Comparison of ENCODE assay signal across 22 mouse cellular contexts in the genomic region with DNA sequence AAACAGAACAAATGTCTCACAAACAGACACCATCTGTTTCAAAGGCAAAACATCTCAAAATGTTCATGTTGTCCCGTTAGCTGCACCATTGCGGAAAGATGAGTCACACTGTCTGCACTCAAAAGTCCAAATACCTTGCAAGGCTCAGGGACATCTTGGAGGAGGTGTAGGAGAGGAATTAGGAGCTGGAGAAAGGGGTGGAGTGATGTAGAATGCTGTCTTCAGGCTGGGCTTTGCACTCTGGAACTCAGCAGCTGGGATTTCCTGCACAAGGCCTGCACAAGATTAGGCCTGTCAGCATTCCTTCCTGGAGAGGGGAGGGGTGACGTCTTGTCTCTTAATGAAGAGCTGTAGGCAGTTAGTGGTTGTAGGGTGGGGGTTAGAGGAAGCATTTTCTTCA. TPM values are rescaled to one million over a fixed set of nuclear protein-coding genes. Genes with fewer than 3 reads are reported as not detected.
DNase-seq lines count a peak whose midpoint lies in the region; ATAC-seq and TF ChIP-seq lines count a peak whose summit lies in the region.
"Had no signal": no experiment of that assay in that cellular context is flagged by ENCODE, and none has a peak within 500 bp of the region (broad histone marks: within the 10 kb centered on the region; RNA-seq: fewer than 3 reads in every experiment).

No protein-coding gene starts in this region.

- peaks cover 13% of the 10 kb centered on the region; the same call in 1 of the 2 replicates for H3K36me3 ChIP-seq in heart, embryonic 12.5 days
- no peaks in the 10 kb centered on the region; the same call in 1 of the 2 replicates for H3K36me3 ChIP-seq in ES-E14 (ENCODE audit: control insufficient read depth, insufficient read depth, low read length, poor library complexity, severe bottlenecking)
- H3K36me3 ChIP-seq in embryonic facial prominence, embryonic 14.5 days (ENCODE audit: control insufficient read depth, insufficient read depth, low read length), result peaks cover 5% of the 10 kb centered on the region; the same call in 1 of the 2 replicates
- H3K36me3 ChIP-seq in hindbrain, embryonic 14.5 days (replicated peaks; ENCODE audit: control insufficient read depth, insufficient read depth), result no peaks in the 10 kb centered on the region
- H3K36me3 ChIP-seq: midbrain, embryonic 15.5 days; neural tube, embryonic 12.5 days had no signal

- H3K9ac ChIP-seq in heart, embryonic 12.5 days, result no peak overlapping the region
- H3K9ac ChIP-seq in ES-E14 (ENCODE audit: insufficient read depth, low read depth, low read length, poor library complexity, severe bottlenecking), result no peak overlapping the region
- no peak overlapping the region for H3K9ac ChIP-seq in embryonic facial prominence, embryonic 14.5 days (ENCODE audit: low read depth, low read length)
- H3K9ac ChIP-seq in hindbrain, embryonic 14.5 days, result no peak overlapping the region
- H3K9ac ChIP-seq: midbrain, embryonic 15.5 days; neural tube, embryonic 12.5 days had no signal

- H3K9me3 ChIP-seq in heart, embryonic 12.5 days (replicated peaks), result no peaks in the 10 kb centered on the region
- no peaks in the 10 kb centered on the region for H3K9me3 ChIP-seq in ES-E14 (ENCODE audit: control insufficient read depth, insufficient read depth, low read depth, low read length)
- no peaks in the 10 kb centered on the region for H3K9me3 ChIP-seq in embryonic facial prominence, embryonic 14.5 days (ENCODE audit: control insufficient read depth, low read length)
- H3K9me3 ChIP-seq in hindbrain, embryonic 14.5 days (ENCODE audit: control insufficient read depth, low read length), result no peaks in the 10 kb centered on the region
- H3K9me3 ChIP-seq: midbrain, embryonic 15.5 days; neural tube, embryonic 12.5 days had no signal

- in situ Hi-C loops in ES-E14 (cut with MboI; ENCODE audit: low sequenced_read_pairs in 2 of 2, unreplicated experiment in 2 of 2), result no loop called here

- H3K4me3 ChIP-seq in heart, embryonic 12.5 days, result no peak overlapping the region
- H3K4me3 ChIP-seq in left cerebral cortex, adult 2 months, result no peak overlapping the region
- H3K4me3 ChIP-seq in ES-E14 (ENCODE audit: insufficient read depth in 1 of 2, low read depth in 1 of 2, low read length in 2 of 2, poor library complexity in 1 of 2, severe bottlenecking in 1 of 2), result no peak overlapping the region
- H3K4me3 ChIP-seq in embryonic facial prominence, embryonic 14.5 days (ENCODE audit: low read depth, low read length), result no peak overlapping the region
- H3K4me3 ChIP-seq in hindbrain, embryonic 14.5 days (replicated peaks; ENCODE audit: low read length), result no peak overlapping the region
- H3K4me3 ChIP-seq: erythroblast, embryonic 14.5 days; heart, adult 2 months; midbrain, embryonic 15.5 days; neural tube, embryonic 12.5 days had no signal

- H3K4me1 ChIP-seq in heart, embryonic 12.5 days (replicated peaks), result peaks cover 56% of the 10 kb centered on the region
- no peaks in the 10 kb centered on the region for H3K4me1 ChIP-seq in ES-E14 (ENCODE audit: control insufficient read depth in 2 of 2, insufficient read depth in 2 of 2, low read length in 2 of 2, poor library complexity in 1 of 2)
- H3K4me1 ChIP-seq in embryonic facial prominence, embryonic 14.5 days (ENCODE audit: control insufficient read depth, insufficient read depth, low read length), result peaks cover 3% of the 10 kb centered on the region
- peaks cover 8% of the 10 kb centered on the region; the same call in 1 of the 2 replicates for H3K4me1 ChIP-seq in hindbrain, embryonic 14.5 days (replicated peaks; ENCODE audit: control insufficient read depth, insufficient read depth, low read length)

- ATAC-seq in heart, embryonic 12.5 days (ENCODE audit: insufficient number of reproducible peaks, low FRiP score), result peak; percentile 78
- peak; percentile 68 for ATAC-seq in embryonic facial prominence, embryonic 14.5 days (ENCODE audit: low read depth)
- no peak for ATAC-seq in hindbrain, embryonic 14.5 days (ENCODE audit: low FRiP score)
- ATAC-seq: inflammation-experienced regulatory T-cells, adult 6 months; midbrain, embryonic 15.5 days had no signal

- no peak overlapping the region for H3K27ac ChIP-seq in heart, embryonic 12.5 days (ENCODE audit: poor library complexity, severe bottlenecking)
- H3K27ac ChIP-seq in left cerebral cortex, adult 2 months, result peak overlapping the region; percentile 57; the same call in 1 of the 2 replicates
- H3K27ac ChIP-seq in ES-E14 (ENCODE audit: insufficient read depth, low read depth, low read length, poor library complexity, severe bottlenecking), result no peak overlapping the region
- no peak overlapping the region for H3K27ac ChIP-seq in embryonic facial prominence, embryonic 14.5 days (replicated peaks; ENCODE audit: low read depth, low read length)
- no peak overlapping the region for H3K27ac ChIP-seq in hindbrain, embryonic 14.5 days
- H3K27ac ChIP-seq: heart, adult 2 months; midbrain, embryonic 15.5 days; neural tube, embryonic 12.5 days; stomach, postnatal 0 days had no signal

- TF ChIP-seq CTCF in left cerebral cortex, adult 2 months (IDR thresholded peaks at IDR 0.05), result no peak

- no peaks in the 10 kb centered on the region for H3K27me3 ChIP-seq in heart, embryonic 12.5 days (replicated peaks)
- H3K27me3 ChIP-seq in embryonic facial prominence, embryonic 14.5 days (replicated peaks; ENCODE audit: control insufficient read depth, insufficient read depth, low read length), result no peaks in the 10 kb centered on the region
- H3K27me3 ChIP-seq in hindbrain, embryonic 14.5 days (ENCODE audit: control insufficient read depth, insufficient read depth, low read length), result no peaks in the 10 kb centered on the region
- H3K27me3 ChIP-seq: midbrain, embryonic 15.5 days; neural tube, embryonic 12.5 days had no signal

- WGBS in heart, embryonic 12.5 days, result 34% methylated on average over 3 of the region's 3 CpGs
- 47% methylated on average over 3 of the region's 3 CpGs for WGBS in embryonic facial prominence, embryonic 14.5 days
- WGBS in hindbrain, embryonic 14.5 days, result 75% methylated on average over 3 of the region's 3 CpGs

- no peak for DNase-seq in heart, postnatal 25 days (ENCODE audit: low spot score)
- no peak for DNase-seq in left cerebral cortex, adult 2 months (ENCODE audit: extremely low spot score in 1 of 2, low spot score in 2 of 2)
- no peak for DNase-seq in left cerebral cortex, adult 11 months (ENCODE audit: low spot score)
- no peak for DNase-seq in ES-E14 (ENCODE audit: low read depth, low spot score)
- DNase-seq in embryonic facial prominence, embryonic 14.5 days (ENCODE audit: low spot score), result peak; percentile 77
- no peak for DNase-seq in hindbrain, embryonic 14.5 days (ENCODE audit: low spot score)
- DNase-seq in cerebellum, postnatal 4 days (ENCODE audit: low spot score in 2 of 2), result no peak
- DNase-seq: cerebellum, postnatal 14 days; heart, adult 2 months; kidney, postnatal 25 days; lung, postnatal 14 days; spleen, adult 18-20 months; thymus, postnatal 4 days had no signal

- H3K4me2 ChIP-seq in heart, embryonic 12.5 days, result no peak overlapping the region
- no peak overlapping the region for H3K4me2 ChIP-seq in embryonic facial prominence, embryonic 14.5 days (ENCODE audit: low read depth, low read length)
- no peak overlapping the region for H3K4me2 ChIP-seq in hindbrain, embryonic 14.5 days (replicated peaks)
- H3K4me2 ChIP-seq: midbrain, embryonic 15.5 days; neural tube, embryonic 12.5 days had no signal

- intact Hi-C loops in heart, postnatal 25 days (cut with DNase I), result no loop called here
- intact Hi-C loops in left cerebral cortex, adult 2 months (cut with DNase I), result loop anchor here (2.0 to 10.0 kb wide), 2 partner anchors 108 to 340 kb away; partner anchors contain the start of genes Med21 and Tm7sf3

TF ChIP-seq in ES-E14, 5 proteins besides CTCF, POLR2A, EP300 and RAD21:
- TF ChIP-seq MAFK (IDR thresholded peaks at IDR 0.05; ENCODE audit: insufficient read depth, low read depth, low read length) (no peak), ZNF384 (IDR thresholded peaks at IDR 0.05; ENCODE audit: low read depth, low read length) (0 out of 2 replicates have a peak, but pooled peaks have one; percentile 9)
TF ChIP-seq in ES-E14: peak in this region for 1.

RNA-seq across cellular contexts. Expression of gene 1700034J05Rik, which starts 30.3 kb away (rescaled TPM):
- 0.17 and 0.23 TPM in 2 replicates for polyA plus RNA-seq in heart, embryonic 12.5 days (2016; fragmentation: Nextera tagmentation; extraction: Ambion mirVana)
- not detected for total RNA-seq in heart, postnatal 25 days (2021)
- not detected for total RNA-seq in left cerebral cortex, adult 2 months (2021)
- total RNA-seq in ES-E14 (2012; rRNA removed), result 0.11 and 0.22 TPM in 2 replicates
- polyA plus RNA-seq in embryonic facial prominence, embryonic 14.5 days (2014; fragmentation: Nextera tagmentation; extraction: Ambion mirVana), result 0.31 and 0.57 TPM in 2 replicates
- polyA plus RNA-seq in hindbrain, embryonic 14.5 days (2014; fragmentation: Nextera tagmentation; extraction: Ambion mirVana), result 0.12 TPM in 1 of 2 replicates, not detected in the other
- total RNA-seq: adrenal gland, adult 18-20 months; gastrocnemius, adult 18-20 months; heart, adult 2 months; left cerebral cortex, postnatal 14 days had no signal
- polyA plus RNA-seq: erythroblast, embryonic 14.5 days; heart, adult 2 months; midbrain, embryonic 15.5 days; stomach, postnatal 0 days had no signal

RNA-seq across cellular contexts. Expression of gene Rep15, which starts 47.8 kb away (rescaled TPM):
- 0.83 and 1.1 TPM in 2 replicates for polyA plus RNA-seq in heart, embryonic 12.5 days (2016; fragmentation: Nextera tagmentation; extraction: Ambion mirVana)
- total RNA-seq in heart, postnatal 25 days (2021), result 1 to 10 TPM in 1 of 2 experiments, under 1 TPM in 1; 0.56 to 1.1 TPM
- 1 to 10 TPM; 2.6 to 3.0 TPM for total RNA-seq in left cerebral cortex, adult 2 months (2021)
- total RNA-seq in ES-E14 (2012; rRNA removed), result 0.80 and 1.6 TPM in 2 replicates
- 1.00 and 1.4 TPM in 2 replicates for polyA plus RNA-seq in embryonic facial prominence, embryonic 14.5 days (2014; fragmentation: Nextera tagmentation; extraction: Ambion mirVana)
- 0.50 and 0.65 TPM in 2 replicates for polyA plus RNA-seq in hindbrain, embryonic 14.5 days (2014; fragmentation: Nextera tagmentation; extraction: Ambion mirVana)
- polyA plus RNA-seq: erythroblast, embryonic 14.5 days had no signal

RNA-seq across cellular contexts. Expression of gene Mrps35, which starts 58.0 kb away (rescaled TPM):
- polyA plus RNA-seq in heart, embryonic 12.5 days (2016; fragmentation: Nextera tagmentation; extraction: Ambion mirVana), result 110 and 119 TPM in 2 replicates
- 100 to 1,000 TPM; 182 to 211 TPM for total RNA-seq in heart, postnatal 25 days (2021)
- total RNA-seq in left cerebral cortex, adult 2 months (2021), result 10 to 100 TPM; 43.7 to 47.9 TPM
- total RNA-seq in ES-E14 (2012; rRNA removed), result 63.4 and 74.7 TPM in 2 replicates
- polyA plus RNA-seq in embryonic facial prominence, embryonic 14.5 days (2014; fragmentation: Nextera tagmentation; extraction: Ambion mirVana), result 89.3 and 99.8 TPM in 2 replicates
- 76.8 and 78.3 TPM in 2 replicates for polyA plus RNA-seq in hindbrain, embryonic 14.5 days (2014; fragmentation: Nextera tagmentation; extraction: Ambion mirVana)
